In the genomic region with DNA sequence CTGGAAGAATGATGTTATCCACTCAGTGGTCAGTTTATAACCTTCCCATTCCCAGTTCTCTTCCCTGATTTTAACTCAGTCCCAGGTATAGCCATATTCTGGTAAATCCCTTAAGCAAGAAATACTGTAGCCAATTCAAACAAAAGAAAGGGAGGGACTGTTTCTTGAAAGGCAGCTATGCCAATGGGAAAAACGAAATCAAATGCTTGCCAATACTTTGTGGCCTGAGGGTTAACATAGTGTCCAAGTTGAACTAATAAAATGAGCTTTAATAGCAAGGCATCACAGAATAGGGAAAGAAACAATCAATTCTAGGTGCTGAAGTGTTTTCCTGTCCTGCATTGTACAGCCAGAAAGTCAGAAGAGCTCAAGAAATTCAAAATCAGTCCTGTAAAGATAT, we compare ENCODE assay signal across 17 mouse cellular contexts.
"Had no signal": no experiment of that assay in that cellular context is flagged by ENCODE, and none has a peak within 500 bp of the region (broad histone marks: within the 10 kb centered on the region; RNA-seq: fewer than 3 reads in every experiment).

No protein-coding gene starts in this region.

- H3K4me2 ChIP-seq: lung, embryonic 15.5 days; midbrain, embryonic 11.5 days; midbrain, embryonic 13.5 days; midbrain, embryonic 15.5 days; neural tube, embryonic 12.5 days; stomach, embryonic 15.5 days had no signal

- H3K27ac ChIP-seq: lung, embryonic 15.5 days; macrophage; midbrain, embryonic 13.5 days; midbrain, embryonic 15.5 days; neural tube, embryonic 12.5 days; stomach, embryonic 15.5 days; stomach, postnatal 0 days had no signal

- H3K9ac ChIP-seq: lung, embryonic 15.5 days; midbrain, embryonic 13.5 days; midbrain, embryonic 15.5 days; neural tube, embryonic 12.5 days; stomach, embryonic 15.5 days had no signal

- ATAC-seq: lung, postnatal 0 days; midbrain, embryonic 13.5 days; midbrain, embryonic 15.5 days had no signal

- H3K27me3 ChIP-seq: lung, embryonic 15.5 days; megakaryocyte, embryonic 14.5 days; midbrain, embryonic 13.5 days; midbrain, embryonic 15.5 days; neural tube, embryonic 12.5 days; stomach, embryonic 15.5 days had no signal

- H3K4me1 ChIP-seq: lung, embryonic 15.5 days; megakaryocyte, embryonic 14.5 days; midbrain, embryonic 13.5 days; midbrain, embryonic 15.5 days; neural tube, embryonic 12.5 days; stomach, embryonic 15.5 days had no signal

- H3K36me3 ChIP-seq: lung, embryonic 15.5 days; midbrain, embryonic 13.5 days; midbrain, embryonic 15.5 days; neural tube, embryonic 12.5 days; stomach, embryonic 15.5 days had no signal

- H3K4me3 ChIP-seq: lung, embryonic 15.5 days; megakaryocyte, embryonic 14.5 days; midbrain, embryonic 13.5 days; midbrain, embryonic 15.5 days; neural tube, embryonic 12.5 days; stomach, embryonic 15.5 days had no signal

- DNase-seq: lung, adult 2 months; lung, postnatal 14 days; lung, postnatal 36 days; right cerebral cortex, postnatal 14 days; thymus, adult 2 months; thymus, postnatal 14 days; thymus, postnatal 36 days had no signal

- H3K9me3 ChIP-seq: lung, embryonic 15.5 days; megakaryocyte, embryonic 14.5 days; midbrain, embryonic 13.5 days; midbrain, embryonic 15.5 days; neural tube, embryonic 12.5 days; stomach, embryonic 15.5 days had no signal
